Mouse (Mus musculus): ENCODE data around the gene Pfkm.

The Pfkm gene

DNA sequence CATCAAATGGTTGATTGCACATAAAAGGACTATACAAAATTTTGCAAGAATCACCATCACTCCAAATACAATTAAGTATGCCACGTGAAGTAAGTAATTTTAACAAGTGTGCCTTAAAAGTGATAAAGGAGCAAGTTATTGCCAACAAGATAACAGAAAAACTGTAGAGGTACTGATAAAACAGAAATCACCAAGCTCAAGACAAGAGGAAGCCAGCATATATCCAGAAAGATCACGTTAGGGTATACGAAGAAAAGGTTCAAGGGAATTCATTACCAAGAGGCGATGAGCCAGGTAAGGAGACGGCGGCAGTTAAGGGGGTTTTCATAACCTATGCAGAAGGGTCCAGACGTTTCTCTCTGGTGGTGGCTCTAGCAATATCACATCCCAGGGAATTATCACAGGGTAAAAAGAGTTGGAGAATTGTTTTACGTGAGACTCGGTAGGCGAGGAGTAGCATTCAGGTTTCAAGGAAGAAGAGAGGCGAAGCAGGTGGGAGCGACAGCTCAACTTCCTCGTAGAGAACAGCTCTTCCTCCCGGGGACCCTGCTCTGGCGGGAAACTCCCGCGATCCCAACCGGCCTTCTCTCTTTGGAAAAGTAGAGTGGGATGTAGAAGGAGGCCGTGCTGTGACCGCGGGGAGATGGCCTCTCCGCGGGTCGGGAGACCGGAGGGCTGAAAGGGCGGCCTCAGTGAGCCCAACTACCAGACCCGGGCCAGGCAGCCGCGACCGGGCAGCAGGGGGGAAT is at the start of gene Pfkm:
TSS of gene Pfkm (plus strand) at position 218 of the 749 bp plus-strand sequence.
- CTCF ChIA-PET: interaction anchor here in 3 of 4 experiments (0.5 to 1.0 kb wide), 3 partner anchors 18 to 503 kb away, joined by 3 to 4 read pairs (median 4); no protein-coding TSS in a partner anchor
- POLR2A ChIA-PET: interaction anchor here in 3 of 4 experiments (0.7 to 5.1 kb wide), 32 partner anchors 9 to 424 kb away, joined by 3 to 50 read pairs (median 4); partner anchors contain the start of gene Ccdc184 (in 1 of the 3)

- ChIA-PET POLR2A (no interaction called here), CTCF (no interaction called here)
Observed at GRCm38 (mm10) chr15:98043967-98044366, 48.4 kb upstream of the Pfkm start.

GRCm38 (mm10) chr15:98044387-98044786 is 48.0 kb upstream of the Pfkm start:
- CTCF ChIA-PET: no interaction called here
- POLR2A ChIA-PET: interaction anchor here in 1 of 4 experiments (0.7 kb wide), 1 partner anchor 61 kb away, joined by 3 read pairs; no protein-coding TSS in a partner anchor

GRCm38 (mm10) chr15:98048918-98049700 is 43.3 kb upstream of the Pfkm start:
- ChIA-PET POLR2A (interaction anchor here in 1 of 4 experiments (0.7 to 1.4 kb wide), 8 partner anchors 9 to 53 kb away, joined by 3 to 8 read pairs (median 4); partner anchors contain the start of gene Senp1), CTCF (interaction anchor here in 3 of 4 experiments (0.7 to 1.5 kb wide), 5 partner anchors 9 to 426 kb away, joined by 3 to 4 read pairs (median 3); partner anchors contain the start of gene Tmem106c (in 1 of the 3))

- POLR2A ChIA-PET: interaction anchor here in 1 of 4 experiments (0.6 to 2.7 kb wide), 7 partner anchors 10 to 31 kb away, joined by 3 to 11 read pairs (median 6); no protein-coding TSS in a partner anchor
- CTCF ChIA-PET: interaction anchor here in 1 of 4 experiments (0.6 to 1.6 kb wide), 2 partner anchors 122 to 630 kb away, joined by 3 to 4 read pairs; no protein-coding TSS in a partner anchor
Observed at GRCm38 (mm10) chr15:98051685-98052084, 40.7 kb upstream of the Pfkm start.

DNA sequence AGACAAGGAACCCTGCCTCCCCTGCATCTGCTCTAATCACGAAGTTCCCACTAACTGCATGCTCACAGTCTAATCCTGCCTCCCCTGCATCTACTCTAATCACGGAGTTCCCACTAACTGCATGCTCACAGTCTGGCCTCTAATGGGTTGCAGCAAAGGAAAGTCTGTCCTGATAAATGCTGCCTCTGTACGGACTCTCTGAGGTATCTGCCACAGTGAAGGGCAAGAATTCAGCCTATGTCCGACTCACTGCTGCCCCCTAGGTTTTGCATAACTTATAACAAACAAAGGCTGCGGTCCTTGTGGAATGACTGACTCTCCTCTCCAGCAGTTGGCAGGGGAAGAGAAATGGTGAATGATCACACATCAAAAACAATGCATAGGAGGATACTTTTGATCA is 37.1 kb upstream of the Pfkm start:
- CTCF ChIA-PET: interaction anchor here in 1 of 4 experiments (1.1 kb wide), 1 partner anchor 91 kb away, joined by 3 read pairs; the partner anchor contains the start of gene Tmem106c

GRCm38 (mm10) chr15:98065881-98066280 is 26.5 kb upstream of the Pfkm start:
- POLR2A ChIA-PET: interaction anchor here in 1 of 4 experiments (0.6 to 1.6 kb wide), 6 partner anchors 16 to 963 kb away, joined by 3 to 4 read pairs (median 4); no protein-coding TSS in a partner anchor
- CTCF ChIA-PET: no interaction called here

More for the DNA sequence above, 37.1 kb upstream of the Pfkm start:
- POLR2A ChIA-PET: interaction anchor here in 1 of 4 experiments (0.8 kb wide), 1 partner anchor 9 kb away, joined by 3 read pairs; no protein-coding TSS in a partner anchor

- ChIA-PET CTCF (no interaction called here), POLR2A (interaction anchor here in 1 of 4 experiments (1.6 kb wide), 1 partner anchor 18 kb away, joined by 4 read pairs; no protein-coding TSS in a partner anchor)
Observed at GRCm38 (mm10) chr15:98066602-98067001, 25.8 kb upstream of the Pfkm start.

DNA sequence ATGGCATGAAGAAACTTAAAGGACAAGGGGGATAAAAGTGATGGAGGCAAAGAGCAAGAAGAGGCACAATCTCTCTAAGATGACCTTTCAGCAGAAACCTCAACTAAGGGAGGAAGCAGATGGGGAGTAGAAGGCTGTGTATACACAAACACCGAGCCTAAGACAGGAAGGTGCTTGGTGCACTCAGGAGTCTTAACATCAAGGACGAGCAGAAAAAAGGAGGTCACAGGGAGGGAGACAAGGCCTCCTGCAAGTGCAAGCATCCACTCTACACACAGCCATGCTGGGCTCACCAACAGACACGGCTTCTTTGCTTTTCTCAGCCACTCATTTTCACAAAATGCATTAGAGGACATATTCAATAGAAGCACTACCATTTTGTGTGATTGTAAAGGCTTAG is 24.9 kb upstream of the Pfkm start:
- ChIA-PET CTCF (no interaction called here), POLR2A (no interaction called here)

GRCm38 (mm10) chr15:98068506-98068905 is 23.9 kb upstream of the Pfkm start:
- POLR2A ChIA-PET: interaction anchor here in 2 of 4 experiments (0.5 to 0.6 kb wide), 2 partner anchors 20 to 99 kb away, joined by 3 to 5 read pairs; no protein-coding TSS in a partner anchor
- CTCF ChIA-PET: no interaction called here

GRCm38 (mm10) chr15:98069566-98070245 is 22.7 kb upstream of the Pfkm start:
- CTCF ChIA-PET: interaction anchor here in 1 of 4 experiments (0.6 kb wide), 1 partner anchor 34 kb away, joined by 3 read pairs; no protein-coding TSS in a partner anchor
- POLR2A ChIA-PET: interaction anchor here in 1 of 4 experiments (0.7 to 1.5 kb wide), 3 partner anchors 9 to 19 kb away, joined by 3 to 4 read pairs (median 3); no protein-coding TSS in a partner anchor

- POLR2A ChIA-PET: interaction anchor here in 1 of 4 experiments (0.9 to 1.5 kb wide), 3 partner anchors 10 to 20 kb away, joined by 3 to 4 read pairs (median 3); no protein-coding TSS in a partner anchor
- CTCF ChIA-PET: no interaction called here
Observed at GRCm38 (mm10) chr15:98070376-98070775, 22.0 kb upstream of the Pfkm start.

DNA sequence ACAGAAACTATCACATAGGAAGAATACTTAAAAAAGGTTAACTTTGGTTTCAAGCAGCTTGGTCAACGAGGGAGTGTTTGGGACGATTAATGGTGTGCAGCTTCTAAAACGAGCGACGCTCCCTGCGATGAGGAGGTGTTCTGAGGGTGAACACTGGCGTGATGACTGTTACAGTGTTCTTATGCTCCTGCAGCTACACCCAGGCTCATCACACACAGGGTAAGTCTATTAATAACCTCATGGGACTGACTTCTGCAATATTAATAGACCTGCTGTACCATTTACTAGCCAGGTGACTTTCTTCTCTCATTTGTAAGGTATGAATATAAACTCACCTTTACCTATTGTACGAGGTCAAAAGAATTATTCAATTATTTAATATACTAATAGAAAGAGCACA is 17.9 kb upstream of the Pfkm start:
- CTCF ChIA-PET: interaction anchor here in 1 of 4 experiments (0.7 kb wide), 1 partner anchor 18 kb away, joined by 4 read pairs; the partner anchor contains the start of gene Pfkm
- POLR2A ChIA-PET: interaction anchor here in 2 of 4 experiments (0.5 to 1.9 kb wide), 17 partner anchors 9 to 1609 kb away, joined by 3 to 9 read pairs (median 4); partner anchors contain the start of genes Pfkm (in 2 of the 2) and Ccdc184 (in 1 of the 2)

DNA sequence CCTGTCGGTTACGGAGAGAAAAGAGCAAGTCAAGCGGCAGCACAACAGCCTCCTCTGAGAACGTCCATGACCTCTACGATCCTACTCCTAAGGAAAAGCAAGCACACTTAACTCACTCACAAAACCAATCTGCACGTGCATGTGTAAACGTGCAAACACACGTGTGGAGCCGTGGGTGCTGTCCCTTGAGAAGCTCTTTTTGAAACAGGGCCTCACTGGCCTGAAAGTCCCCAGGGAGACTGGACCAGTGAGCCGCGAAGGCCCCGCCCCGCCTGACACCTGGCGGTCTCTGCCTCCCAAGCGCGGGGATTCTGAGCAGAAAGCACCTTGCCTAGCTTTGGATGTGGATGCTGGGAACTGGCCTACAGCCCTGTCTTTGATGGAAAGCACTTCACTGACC is 17.4 kb upstream of the Pfkm start:
- POLR2A ChIA-PET: interaction anchor here in 2 of 4 experiments (0.5 to 1.9 kb wide), 11 partner anchors 8 to 65 kb away, joined by 3 to 9 read pairs (median 3); partner anchors contain the start of gene Pfkm (in 2 of the 2)
- CTCF ChIA-PET: no interaction called here

- POLR2A ChIA-PET: interaction anchor here in 3 of 4 experiments (0.6 to 2.8 kb wide), 12 partner anchors 13 to 864 kb away, joined by 3 to 13 read pairs (median 4); partner anchors contain the start of genes Senp1 (in 2 of the 3) and Pfkm (in 1 of the 3)
Observed at GRCm38 (mm10) chr15:98076901-98077300, 15.5 kb upstream of the Pfkm start.

GRCm38 (mm10) chr15:98088889-98089288 is 3.5 kb upstream of the Pfkm start:
- POLR2A ChIA-PET: interaction anchor here in 3 of 4 experiments (0.6 to 2.7 kb wide), 4 partner anchors 11 to 980 kb away, joined by 3 to 9 read pairs (median 4); no protein-coding TSS in a partner anchor
- CTCF ChIA-PET: interaction anchor here in 3 of 4 experiments (0.6 to 1.7 kb wide), 6 partner anchors 12 to 301 kb away, joined by 3 to 7 read pairs (median 3); no protein-coding TSS in a partner anchor

More at GRCm38 (mm10) chr15:98076901-98077300, 15.5 kb upstream of the Pfkm start:
- CTCF ChIA-PET: no interaction called here

GRCm38 (mm10) chr15:98089421-98090183 is 2.8 kb upstream of the Pfkm start:
- ChIA-PET CTCF (interaction anchor here in 3 of 4 experiments (0.5 to 1.7 kb wide), 10 partner anchors 9 to 300 kb away, joined by 3 to 7 read pairs (median 3); no protein-coding TSS in a partner anchor), POLR2A (interaction anchor here in 3 of 4 experiments (0.6 to 2.7 kb wide), 10 partner anchors 9 to 980 kb away, joined by 3 to 9 read pairs (median 3); no protein-coding TSS in a partner anchor)
